Mouse (Mus musculus) lung, adult 2 months (tissue): ENCODE measurements at regions not wholly inside any gene's neighbourhood (a gene's known extent, or its start where the extent isn't known, plus 50 kb on each side); places are given as distances from the start of the nearest gene placed in this dataset.

Experiments used
- CTCF ChIP-seq: fragments of 200-500 bp; IDR thresholded peaks from 2 replicates; pipeline ENCODE4 v1.5.1; 2011; ENCODE audit warnings: mild to moderate bottlenecking, low read length, control low read depth; ENCODE audit not compliant: insufficient read depth
- POLR2A ChIP-seq: fragments of 200-500 bp; IDR thresholded peaks from 2 replicates; pipeline ENCODE4 v1.6.1; 2011; ENCODE audit warnings: low read depth, mild to moderate bottlenecking, control low read depth, low read length, borderline replicate concordance; ENCODE audit errors: extremely low read depth

- TF ChIP-seq POLR2A = no peak
- no peak for TF ChIP-seq CTCF
These were observed 528.3 kb upstream of the Gm19410 start for GRCm38 (mm10) chr8:35237279-35237678.
